Mouse (Mus musculus): Measurements from ENCODE around the gene Ncam1. TPM values are rescaled to one million over a fixed set of nuclear protein-coding genes. Genes with fewer than 3 reads are reported as not detected.

Ncam1 gene
- total and polyA plus RNA-seq, 2 experiments from 2014 or later, result 517 to 524 TPM

- Histone ChIP-seq H3K36me3 (ENCODE audit: insufficient read depth) (peaks cover 20% of the 10 kb centered on the region), H3K4me3 (ENCODE audit: low read depth, low read length) (no peak overlapping the region), H3K4me2 (ENCODE audit: low read depth) (no peak overlapping the region), H3K27me3 (ENCODE audit: insufficient read depth, low read length) (no peaks in the 10 kb centered on the region), H3K9ac (no peak overlapping the region), H3K4me1 (ENCODE audit: insufficient read depth) (no peaks in the 10 kb centered on the region), H3K27ac (ENCODE audit: low read depth, low read length) (peak overlapping the region; percentile 30; the same call in 1 of the 2 replicates), H3K9me3 (ENCODE audit: low read length) (no peaks in the 10 kb centered on the region)
- DNase-seq (no peak), ATAC-seq (0 out of 2 replicates have a peak, but pooled peaks have one; percentile 34)
- WGBS, result 43% methylated on average over 8 of the region's 8 CpGs
- no peak for TF ChIP-seq CTCF (IDR thresholded peaks at IDR 0.05; ENCODE audit: low read depth)
Observed at GRCm38 (mm10) chr9:49527340-49527739, 271.4 kb downstream of the Ncam1 start.

DNA sequence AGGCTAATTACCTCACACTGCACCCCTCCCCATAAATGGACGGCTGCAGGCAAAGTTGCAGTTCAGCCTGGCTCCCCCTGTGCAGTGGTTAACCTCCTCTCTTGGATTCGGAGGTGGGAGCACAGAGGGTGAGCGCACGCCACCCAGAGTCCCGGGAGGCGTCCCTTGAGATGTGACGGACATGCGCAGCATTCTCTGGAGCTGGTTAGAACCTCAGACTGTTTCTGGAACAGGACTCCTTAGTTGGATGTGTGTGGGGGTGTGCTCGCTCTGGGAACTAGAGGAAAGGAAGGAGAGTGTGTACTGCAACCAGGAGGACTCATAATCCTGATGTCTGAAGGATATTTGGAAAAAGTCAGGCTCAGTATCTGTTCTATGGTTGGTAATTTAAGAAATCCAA is 274.0 kb downstream of the Ncam1 start:
- WGBS, result 76% methylated on average over 9 of the region's 9 CpGs
- no peak overlapping the region for H3K4me2 ChIP-seq (ENCODE audit: low read depth)
- peaks cover 38% of the 10 kb centered on the region for H3K36me3 ChIP-seq (ENCODE audit: insufficient read depth)
- no peak for ATAC-seq
- H3K4me1 ChIP-seq (ENCODE audit: insufficient read depth), result no peaks in the 10 kb centered on the region
- H3K27ac ChIP-seq (ENCODE audit: low read depth, low read length), result no peak overlapping the region
- no peaks in the 10 kb centered on the region for H3K9me3 ChIP-seq (ENCODE audit: low read length)
- H3K27me3 ChIP-seq (ENCODE audit: insufficient read depth, low read length), result no peaks in the 10 kb centered on the region
- H3K9ac ChIP-seq, result no peak overlapping the region
- no peak for TF ChIP-seq CTCF (IDR thresholded peaks at IDR 0.05; ENCODE audit: low read depth)
- H3K4me3 ChIP-seq (ENCODE audit: low read depth, low read length), result no peak overlapping the region
- DNase-seq, result no peak

DNA sequence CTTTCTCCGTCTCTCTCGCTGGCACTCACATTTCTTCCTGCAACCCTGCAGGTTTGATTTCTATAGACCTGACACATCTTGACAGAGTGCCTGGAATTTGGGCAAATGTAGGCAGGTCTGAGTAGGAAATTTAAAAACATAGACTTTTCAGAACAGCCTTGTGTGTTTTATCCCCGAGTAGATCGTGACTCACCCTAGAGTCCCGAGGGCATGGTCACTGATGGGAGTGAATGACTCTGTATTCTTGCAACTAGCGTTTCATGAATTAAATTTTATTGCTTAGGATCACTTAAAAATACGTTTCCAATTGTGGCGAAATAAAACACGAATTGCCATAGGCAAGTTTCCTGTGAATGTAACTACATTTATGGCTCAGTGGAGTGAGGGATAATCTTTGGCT is 274.8 kb downstream of the Ncam1 start:
- ATAC-seq, result no peak
- Histone ChIP-seq H3K4me2 (ENCODE audit: low read depth) (no peak overlapping the region), H3K9me3 (ENCODE audit: low read length) (no peaks in the 10 kb centered on the region), H3K27ac (ENCODE audit: low read depth, low read length) (no peak overlapping the region), H3K9ac (no peak overlapping the region), H3K27me3 (ENCODE audit: insufficient read depth, low read length) (no peaks in the 10 kb centered on the region), H3K4me1 (ENCODE audit: insufficient read depth) (no peaks in the 10 kb centered on the region), H3K4me3 (ENCODE audit: low read depth, low read length) (no peak overlapping the region), H3K36me3 (ENCODE audit: insufficient read depth) (peaks cover 46% of the 10 kb centered on the region)
- TF ChIP-seq CTCF (IDR thresholded peaks at IDR 0.05; ENCODE audit: low read depth), result no peak
- no peak for DNase-seq
- WGBS, result 86% methylated on average over 9 of the region's 9 CpGs

DNA sequence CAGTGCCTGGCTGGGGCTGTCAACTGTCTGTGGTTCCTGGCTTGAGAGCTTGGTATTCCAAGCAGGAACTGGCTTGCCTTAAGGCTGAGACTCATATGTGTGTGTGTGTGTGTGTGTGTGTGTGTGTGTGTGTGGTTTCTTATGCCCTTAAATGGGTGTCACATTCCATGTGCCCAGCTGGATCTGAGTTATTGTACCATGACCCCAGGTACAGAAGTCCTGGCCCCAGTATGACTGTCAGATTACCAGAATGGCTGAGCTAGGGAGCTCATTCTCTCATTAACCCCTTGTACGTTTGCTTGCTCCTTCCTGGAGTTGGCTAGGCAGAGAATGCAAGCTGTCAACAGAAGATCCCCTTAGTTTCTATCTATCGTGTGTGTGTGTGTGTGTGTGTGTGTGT is 284.4 kb downstream of the Ncam1 start:
- H3K4me2 ChIP-seq (ENCODE audit: low read depth), result no peak overlapping the region
- no peaks in the 10 kb centered on the region for H3K27me3 ChIP-seq (ENCODE audit: insufficient read depth, low read length)
- ATAC-seq (no peak), DNase-seq (no peak)
- no peak for TF ChIP-seq CTCF (IDR thresholded peaks at IDR 0.05; ENCODE audit: low read depth)
- no peak overlapping the region for H3K4me3 ChIP-seq (ENCODE audit: low read depth, low read length)
- H3K36me3 ChIP-seq (ENCODE audit: insufficient read depth), result peaks cover 75% of the 10 kb centered on the region
- H3K9ac ChIP-seq, result no peak overlapping the region
- 75% methylated on average over 2 of the region's 2 CpGs for WGBS
- H3K9me3 ChIP-seq (ENCODE audit: low read length), result no peaks in the 10 kb centered on the region
- no peaks in the 10 kb centered on the region for H3K4me1 ChIP-seq (ENCODE audit: insufficient read depth)
- no peak overlapping the region for H3K27ac ChIP-seq (ENCODE audit: low read depth, low read length)

DNA sequence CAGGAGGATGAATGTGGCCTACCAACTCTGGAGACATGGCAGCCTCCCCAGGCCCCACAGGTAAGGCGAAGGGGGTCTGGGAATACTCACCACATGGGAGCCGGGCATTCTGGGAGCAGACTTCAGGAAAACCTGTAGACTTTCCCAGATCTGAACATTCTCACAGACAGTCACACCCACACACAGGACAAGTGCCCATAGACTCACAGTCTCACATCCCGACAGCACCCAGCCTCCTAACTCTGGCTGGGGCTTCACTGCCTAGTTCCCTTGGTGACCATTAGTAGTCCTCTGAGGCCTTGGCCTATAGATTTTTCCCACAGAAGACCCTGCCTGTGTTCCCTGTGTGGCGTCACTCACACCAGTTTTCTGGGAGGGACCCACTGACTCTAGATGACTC is 288.1 kb downstream of the Ncam1 start:
- no peak for TF ChIP-seq CTCF (IDR thresholded peaks at IDR 0.05; ENCODE audit: low read depth)
- WGBS, result 97% methylated on average over 4 of the region's 4 CpGs
- H3K9ac ChIP-seq, result no peak overlapping the region
- H3K4me2 ChIP-seq (ENCODE audit: low read depth), result no peak overlapping the region
- ATAC-seq (no peak), DNase-seq (no peak)
- no peak overlapping the region for H3K27ac ChIP-seq (ENCODE audit: low read depth, low read length)
- no peaks in the 10 kb centered on the region for H3K27me3 ChIP-seq (ENCODE audit: insufficient read depth, low read length)
- H3K36me3 ChIP-seq (ENCODE audit: insufficient read depth), result peaks cover 87% of the 10 kb centered on the region
- no peaks in the 10 kb centered on the region for H3K9me3 ChIP-seq (ENCODE audit: low read length)
- H3K4me3 ChIP-seq (ENCODE audit: low read depth, low read length), result no peak overlapping the region
- no peaks in the 10 kb centered on the region for H3K4me1 ChIP-seq (ENCODE audit: insufficient read depth)

GRCm38 (mm10) chr9:49509628-49510027 is 289.1 kb downstream of the Ncam1 start:
- Histone ChIP-seq H3K36me3 (ENCODE audit: insufficient read depth) (peaks cover 82% of the 10 kb centered on the region), H3K27me3 (ENCODE audit: insufficient read depth, low read length) (no peaks in the 10 kb centered on the region), H3K4me2 (ENCODE audit: low read depth) (no peak overlapping the region), H3K9ac (no peak overlapping the region), H3K27ac (ENCODE audit: low read depth, low read length) (no peak overlapping the region), H3K9me3 (ENCODE audit: low read length) (no peaks in the 10 kb centered on the region), H3K4me3 (ENCODE audit: low read depth, low read length) (no peak overlapping the region), H3K4me1 (ENCODE audit: insufficient read depth) (no peaks in the 10 kb centered on the region)
- no peak for TF ChIP-seq CTCF (IDR thresholded peaks at IDR 0.05; ENCODE audit: low read depth)
- no peak for ATAC-seq
- WGBS, result 94% methylated on average over 8 of the region's 8 CpGs
- no peak for DNase-seq

GRCm38 (mm10) chr9:49509094-49509493 is 289.6 kb downstream of the Ncam1 start:
- ATAC-seq, result no peak
- Histone ChIP-seq H3K4me2 (ENCODE audit: low read depth) (no peak overlapping the region), H3K9me3 (ENCODE audit: low read length) (no peaks in the 10 kb centered on the region), H3K4me3 (ENCODE audit: low read depth, low read length) (no peak overlapping the region), H3K9ac (no peak overlapping the region), H3K27me3 (ENCODE audit: insufficient read depth, low read length) (no peaks in the 10 kb centered on the region), H3K4me1 (ENCODE audit: insufficient read depth) (no peaks in the 10 kb centered on the region), H3K27ac (ENCODE audit: low read depth, low read length) (no peak overlapping the region), H3K36me3 (ENCODE audit: insufficient read depth) (peaks cover 76% of the 10 kb centered on the region)
- DNase-seq, result no peak
- 92% methylated on average over 3 of the region's 3 CpGs for WGBS
- no peak for TF ChIP-seq CTCF (IDR thresholded peaks at IDR 0.05; ENCODE audit: low read depth)
